Mouse (Mus musculus) T-cell, adult 2 months (primary cell): ENCODE measurements around the gene Tectb.
"Not testable (repeated sequence)": the region's sequence is repeated elsewhere in the genome, so short reads cannot be mapped to it uniquely, and the experiment has no call there.

Experiments
- DNase-seq: peaks from one replicate; pipeline ENCODE4 v3.0.0; 2022; ENCODE audit warnings: low spot score

The Tectb gene

DNA sequence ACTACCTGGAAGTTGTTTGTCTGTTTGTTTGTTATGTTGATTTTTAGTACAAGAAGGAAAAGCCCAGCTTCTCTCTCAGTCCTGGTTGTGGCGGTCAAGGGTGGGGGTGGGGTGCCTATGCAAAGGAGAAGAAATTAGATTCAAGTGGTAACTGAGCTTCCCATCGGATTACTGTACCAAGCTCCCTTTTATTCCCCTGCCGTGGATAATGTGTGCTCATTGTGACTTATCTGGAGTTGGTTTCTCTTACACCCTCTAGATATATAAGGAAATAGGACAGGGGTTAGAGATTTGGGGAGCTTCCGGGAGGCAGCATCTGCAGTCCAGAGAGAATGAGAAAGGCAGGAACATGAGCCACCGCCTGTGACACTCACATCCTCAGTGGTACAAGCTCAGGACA lies at the start of gene Tectb:
Tectb (plus strand) TSS at position 301 of the 400 bp plus-strand sequence.
- DNase-seq = no peak

DNA sequence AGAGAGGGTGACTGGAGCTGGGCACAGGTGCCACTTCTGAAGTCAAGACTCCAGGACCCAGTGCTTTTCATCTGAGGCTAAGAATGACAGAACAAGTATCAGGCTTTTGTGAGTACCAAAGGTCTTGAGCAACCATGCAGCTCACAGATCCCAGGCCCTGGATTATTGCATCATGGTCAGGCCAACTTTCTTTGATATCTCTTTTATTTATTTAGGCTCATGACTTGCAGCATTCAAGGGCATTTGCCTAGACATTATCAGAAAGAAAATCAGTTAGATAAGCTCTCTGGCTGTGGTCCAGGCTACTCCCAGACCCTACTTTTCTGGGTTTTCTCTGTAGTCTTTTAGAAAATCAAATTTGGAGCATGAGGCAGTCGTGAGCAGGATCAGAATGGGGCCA lies 48.8 kb upstream of the Tectb start:
- DNase-seq = no peak

DNA sequence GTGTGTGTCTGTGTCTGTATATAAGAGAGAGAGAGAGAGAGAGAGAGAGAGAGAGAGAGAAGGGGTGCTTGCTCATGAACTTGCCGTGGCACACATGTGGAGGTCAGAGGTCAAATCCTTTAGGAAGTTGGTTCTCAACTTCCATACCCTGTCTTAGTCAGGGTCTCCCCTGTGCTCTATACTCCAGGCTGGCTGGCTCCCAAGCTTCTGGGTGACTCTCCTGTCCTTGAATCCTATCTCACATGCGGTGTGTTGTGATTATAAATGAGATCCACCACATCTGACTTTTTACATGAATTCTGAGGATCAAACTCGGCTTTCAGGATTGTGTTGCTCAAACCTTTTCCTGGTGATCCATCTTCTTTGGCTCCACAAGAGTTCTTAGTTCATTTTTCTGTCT lies 48.1 kb upstream of the Tectb start:
- no peak for DNase-seq

DNA sequence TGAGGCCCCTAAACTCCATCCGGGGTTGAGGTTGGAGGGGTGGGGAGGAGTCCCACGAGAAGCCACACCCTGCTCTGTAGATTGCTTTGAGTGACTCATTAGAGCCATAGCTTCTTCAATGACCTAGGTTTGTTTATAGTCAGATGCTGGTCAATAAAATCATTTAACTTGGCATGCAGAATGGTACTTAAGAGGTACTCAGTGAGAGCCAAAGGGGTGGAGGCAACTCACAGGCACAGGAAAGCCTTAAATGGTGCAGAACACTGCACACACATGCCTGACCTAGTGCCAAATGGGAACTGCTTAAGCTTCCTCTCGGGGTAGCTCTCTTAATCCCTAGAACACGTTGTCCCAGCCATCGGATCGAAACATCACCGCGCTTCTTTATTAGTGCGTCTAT lies 46.0 kb upstream of the Tectb start:
- no peak for DNase-seq

DNA sequence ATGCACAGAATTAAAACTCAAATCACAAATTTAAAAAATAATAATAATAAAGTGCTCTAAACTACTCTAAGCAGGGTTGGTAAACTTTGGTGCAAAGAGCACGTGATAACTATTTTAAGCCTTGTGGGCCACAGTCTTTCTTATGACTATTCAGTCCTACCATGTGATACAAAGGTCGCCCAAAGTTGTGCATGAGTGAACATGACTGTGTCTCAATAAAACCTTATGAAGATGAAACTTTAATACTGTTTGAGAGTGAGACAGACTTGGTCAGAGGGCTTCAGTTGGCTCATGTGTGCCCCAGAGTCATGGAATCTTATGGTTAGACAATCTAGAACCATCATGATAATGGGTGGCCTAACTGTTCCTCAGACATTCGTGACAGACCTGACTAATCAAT lies 44.6 kb upstream of the Tectb start:
- no peak for DNase-seq

DNA sequence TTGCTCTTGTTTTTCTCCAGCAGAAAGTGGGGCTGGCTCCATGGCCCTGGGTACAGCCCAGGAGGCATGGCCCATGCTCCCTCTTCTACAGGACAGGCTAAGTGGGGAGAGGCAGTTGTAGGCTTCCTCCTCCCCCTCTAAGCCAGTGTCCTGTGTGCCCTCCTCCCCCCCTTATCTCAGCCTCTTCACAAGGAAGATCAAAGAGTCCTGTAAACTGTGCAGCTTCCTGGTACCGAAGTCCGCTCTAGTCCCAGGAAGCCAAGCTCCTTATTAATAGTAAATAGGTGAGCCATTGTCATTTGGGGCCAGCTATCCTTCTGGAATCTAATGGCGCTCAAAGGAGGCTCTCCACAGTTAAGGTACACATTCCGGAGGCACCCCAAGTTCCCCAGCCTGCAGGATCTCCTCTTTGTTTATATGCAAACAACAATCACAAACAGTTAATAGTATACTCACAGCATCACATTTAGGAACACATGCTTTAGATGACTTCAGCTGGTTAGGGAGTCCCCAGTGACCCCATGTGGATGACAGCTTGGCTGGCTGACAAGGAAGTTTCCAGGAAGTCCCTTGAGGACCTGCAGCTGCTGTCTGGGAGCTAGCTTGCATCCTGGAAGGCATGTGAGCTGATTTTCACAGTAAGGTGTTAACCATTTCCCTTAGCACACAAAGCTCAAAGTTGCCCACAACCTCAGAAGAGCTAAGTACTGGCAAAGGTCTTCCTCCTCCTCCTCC lies 43.7 kb upstream of the Tectb start:
- DNase-seq = no peak

DNA sequence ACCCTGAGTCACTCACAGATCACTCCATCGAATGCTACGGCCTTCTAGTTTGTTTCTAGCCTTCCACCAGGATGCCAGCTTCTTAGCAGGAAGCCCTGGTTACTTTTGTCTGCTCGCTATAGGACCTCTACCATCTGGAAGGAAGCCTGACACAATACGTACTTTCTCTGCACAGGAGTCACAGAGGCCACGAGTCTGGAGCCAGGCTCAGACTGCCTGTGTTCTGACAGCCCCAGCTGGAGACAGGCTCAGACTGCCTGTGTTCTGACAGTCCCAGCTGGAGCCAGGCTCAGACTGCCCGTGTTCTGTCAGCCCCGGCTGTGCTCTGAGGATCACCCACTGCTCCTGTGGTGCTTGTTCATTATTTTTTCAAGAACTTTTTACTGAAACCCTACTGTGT lies 42.6 kb upstream of the Tectb start:
- no peak for DNase-seq

DNA sequence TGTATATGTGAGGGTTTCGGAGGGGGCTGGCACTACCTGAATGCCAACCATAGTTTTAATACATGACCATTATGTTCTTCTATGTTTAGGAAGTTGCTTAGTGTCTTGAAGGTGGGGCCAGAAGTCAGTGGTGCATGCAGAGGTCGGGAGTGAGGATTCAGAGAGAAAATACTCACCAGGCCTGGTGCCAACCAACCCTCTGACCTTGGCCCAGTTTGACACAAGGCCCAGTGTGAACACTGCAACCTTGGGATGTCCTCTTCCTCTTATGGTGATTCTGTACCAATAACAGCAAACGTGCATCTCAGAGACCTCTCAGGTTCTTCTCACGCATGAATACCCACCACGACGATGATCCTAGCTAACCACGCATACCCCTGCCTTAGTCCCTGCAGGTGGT lies 42.0 kb upstream of the Tectb start:
- DNase-seq = no peak

DNA sequence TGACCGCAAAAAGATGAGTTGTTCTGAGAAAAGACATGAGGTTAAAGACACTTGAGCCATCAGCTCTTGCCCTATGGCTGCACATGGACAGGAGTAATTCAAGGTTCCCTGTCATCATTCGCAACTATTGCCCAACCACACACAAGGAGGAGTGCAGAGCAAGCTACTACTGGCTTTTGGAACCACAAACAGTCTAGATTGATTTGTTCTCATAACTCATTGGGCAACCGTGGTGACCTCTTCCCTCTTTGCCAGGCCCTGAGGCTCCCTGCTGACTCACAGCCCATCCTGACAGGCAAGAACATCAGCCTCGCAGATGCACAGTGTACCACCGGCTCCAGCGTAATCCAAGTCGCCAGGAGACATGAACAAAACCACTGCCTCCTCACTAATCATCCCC lies 41.2 kb upstream of the Tectb start:
- no peak for DNase-seq

DNA sequence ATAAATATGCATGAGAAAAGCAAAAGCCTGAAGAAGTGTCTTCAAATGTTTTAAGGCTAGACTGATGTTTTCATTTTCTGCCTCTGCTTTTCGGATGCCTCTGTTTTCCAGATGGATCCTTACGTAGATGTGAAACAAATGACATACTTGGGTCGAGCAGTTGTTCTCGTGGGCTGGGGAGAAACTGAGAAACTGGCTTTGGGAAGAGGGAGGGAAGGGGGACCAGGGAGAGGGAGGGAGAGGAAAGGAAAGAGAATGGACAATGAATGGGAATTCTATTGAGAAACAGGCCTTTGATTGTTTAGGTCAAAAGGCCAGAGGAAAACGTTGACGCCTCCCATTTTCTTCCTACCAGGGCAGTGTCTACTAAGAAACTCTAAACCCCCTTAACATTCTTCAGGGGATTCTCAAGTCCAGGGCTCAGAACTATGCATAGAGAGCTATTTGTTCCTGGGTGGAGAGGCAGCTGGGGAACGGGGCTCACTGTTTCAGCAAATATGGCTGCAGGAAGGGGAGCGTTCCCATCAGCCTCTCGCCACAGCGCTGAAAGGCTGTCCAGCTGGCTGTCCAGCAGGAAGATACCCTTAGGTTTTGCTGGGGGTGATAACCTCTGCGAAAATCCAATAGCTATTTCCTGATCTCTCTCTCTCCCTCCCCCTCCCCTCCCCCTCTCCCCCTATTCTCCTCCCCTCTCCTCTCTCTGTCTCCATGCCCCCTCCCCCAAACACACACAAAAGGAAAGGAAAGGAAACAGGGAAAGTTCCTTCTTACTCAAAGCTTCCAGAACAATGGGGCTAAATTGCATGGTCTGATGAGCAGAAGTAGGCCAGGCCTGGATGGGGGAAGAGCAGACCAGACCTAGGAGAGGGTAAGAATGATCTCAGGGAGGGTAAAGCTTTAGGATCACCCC lies 36.9 kb upstream of the Tectb start:
- no peak for DNase-seq

DNA sequence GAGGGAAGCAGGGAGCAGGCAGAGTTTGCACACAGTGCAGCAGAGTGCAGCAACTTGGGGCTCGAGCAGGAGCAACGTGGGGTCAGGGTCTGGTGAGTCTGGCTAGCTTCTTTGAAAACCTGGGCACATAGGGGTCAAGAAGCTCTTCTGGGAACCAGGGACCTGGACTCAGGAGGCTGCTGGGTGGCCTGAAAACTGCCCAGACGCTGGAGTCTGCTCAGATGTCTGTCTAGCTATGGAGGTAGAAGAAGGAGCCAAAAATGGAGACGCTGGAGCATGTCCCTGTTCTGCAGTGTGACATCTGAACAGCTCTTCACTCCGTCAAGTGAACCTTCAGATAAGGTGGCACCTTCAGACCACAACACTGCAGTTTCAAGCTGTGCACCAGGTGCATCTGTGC lies 35.8 kb upstream of the Tectb start:
- DNase-seq = no peak

DNA sequence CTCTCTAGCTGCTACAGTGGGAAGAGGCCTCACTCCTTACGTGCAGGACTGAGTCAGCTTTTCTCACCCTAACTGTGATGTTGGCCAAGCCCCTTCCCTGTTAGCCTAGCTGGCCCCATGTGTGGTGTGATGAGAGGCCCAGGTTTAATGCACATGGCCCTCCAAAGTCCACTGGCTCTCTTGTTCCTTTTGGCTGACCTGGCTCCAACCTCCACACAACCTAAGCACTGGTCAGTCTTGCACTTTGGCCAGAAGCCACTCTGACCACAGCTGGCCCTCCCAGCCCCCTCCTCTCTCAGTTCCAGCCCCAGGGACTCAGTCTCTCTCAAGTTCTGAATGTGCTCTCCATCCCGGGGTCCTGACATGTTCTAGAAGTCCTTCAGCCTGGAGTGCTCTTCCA lies 35.4 kb upstream of the Tectb start:
- DNase-seq = no peak

DNA sequence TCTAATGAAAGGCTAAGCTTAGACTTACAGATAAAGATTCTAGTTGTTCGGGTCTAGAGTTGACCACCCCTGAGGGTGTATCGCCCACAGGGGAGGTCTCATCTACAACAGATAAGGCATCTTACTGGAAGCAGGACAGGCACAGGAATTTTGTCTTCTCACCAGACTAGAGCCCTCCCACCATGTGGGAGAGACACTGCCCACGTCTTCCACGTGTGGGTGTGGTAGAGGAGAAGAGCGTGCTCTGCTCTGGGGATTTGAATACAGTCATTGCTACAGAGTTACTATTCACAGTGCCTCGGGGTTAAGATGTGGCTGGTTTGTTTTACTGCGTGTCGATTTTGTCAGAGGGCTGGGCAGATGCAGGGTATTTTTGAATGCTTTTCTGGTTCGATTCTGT lies 33.0 kb upstream of the Tectb start:
- no peak for DNase-seq

DNA sequence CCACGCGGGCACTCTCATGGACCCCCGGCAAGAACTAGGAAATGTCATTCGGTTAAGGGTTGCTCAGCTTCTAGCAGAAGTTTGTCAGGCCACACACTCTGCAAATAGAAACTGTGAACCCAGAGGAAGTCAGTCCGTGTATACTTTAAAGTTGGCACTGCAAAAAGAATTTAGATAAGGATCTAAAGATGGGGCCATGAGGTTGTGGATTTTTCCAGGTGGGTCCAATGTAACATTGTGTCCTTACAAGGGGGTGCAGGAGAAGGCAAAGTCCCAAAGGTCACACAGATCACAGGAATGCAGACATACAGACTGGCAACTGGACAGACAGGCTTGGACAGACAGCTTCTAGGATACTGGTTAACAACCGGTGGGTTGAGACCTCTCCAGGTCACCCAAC lies 32.4 kb upstream of the Tectb start:
- DNase-seq = no peak

DNA sequence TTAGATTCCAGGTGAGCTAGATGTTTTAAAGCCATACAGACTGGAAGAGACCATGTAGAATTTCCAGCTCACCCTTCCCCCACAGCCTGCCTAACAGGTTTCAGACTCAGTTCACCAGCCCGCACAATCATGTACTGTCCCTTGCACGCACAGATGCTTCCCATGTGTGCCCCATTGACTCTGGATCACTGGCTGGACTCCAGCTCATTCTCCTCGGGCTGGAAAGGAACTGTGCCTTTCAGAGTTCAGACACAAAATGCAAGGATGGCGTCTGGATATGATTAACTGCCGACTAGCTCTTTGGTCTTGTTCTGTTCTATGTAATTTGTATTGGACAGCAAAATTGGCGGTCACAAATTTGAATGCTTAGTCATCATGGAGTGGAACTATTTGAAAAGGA lies 30.9 kb upstream of the Tectb start:
- no peak for DNase-seq

DNA sequence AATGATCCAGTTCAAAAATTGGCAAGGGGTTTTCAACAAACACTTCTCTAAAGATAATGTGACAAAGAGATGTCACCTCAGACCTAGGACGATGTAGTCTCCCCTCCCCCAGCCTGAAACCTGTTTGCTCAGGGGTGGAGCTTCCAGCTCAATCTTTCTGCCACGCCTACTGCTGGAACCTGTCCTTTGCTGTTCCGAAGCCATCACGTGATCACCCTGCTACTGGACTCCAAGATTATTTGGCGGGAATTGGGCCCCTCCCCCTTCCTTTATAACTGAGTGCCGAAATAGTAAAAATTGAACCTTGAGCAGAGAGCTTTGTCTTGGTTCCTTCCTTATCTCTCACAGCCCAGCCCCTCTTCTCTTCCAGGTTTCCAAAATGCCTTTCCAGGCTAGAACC lies 28.3 kb upstream of the Tectb start:
- not testable (repeated sequence) for DNase-seq

DNA sequence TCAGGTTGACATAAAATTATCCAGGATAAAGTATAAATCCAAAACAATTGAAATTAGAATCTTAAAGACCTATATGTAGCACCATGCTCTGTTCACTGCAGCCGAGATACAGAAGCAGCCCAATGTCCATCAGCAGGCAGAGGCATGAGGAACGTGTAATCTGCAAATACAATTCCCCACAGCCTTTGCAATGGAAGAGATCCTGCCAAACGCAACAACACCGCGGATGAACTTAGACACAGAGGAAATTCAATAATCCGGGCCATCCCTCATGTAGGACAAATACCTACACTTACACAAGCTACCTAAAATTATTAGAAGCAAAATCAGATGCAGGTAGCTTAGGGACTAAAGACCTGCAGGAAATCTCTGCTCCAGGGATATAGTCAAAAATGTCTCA lies 27.6 kb upstream of the Tectb start:
- DNase-seq = no peak

DNA sequence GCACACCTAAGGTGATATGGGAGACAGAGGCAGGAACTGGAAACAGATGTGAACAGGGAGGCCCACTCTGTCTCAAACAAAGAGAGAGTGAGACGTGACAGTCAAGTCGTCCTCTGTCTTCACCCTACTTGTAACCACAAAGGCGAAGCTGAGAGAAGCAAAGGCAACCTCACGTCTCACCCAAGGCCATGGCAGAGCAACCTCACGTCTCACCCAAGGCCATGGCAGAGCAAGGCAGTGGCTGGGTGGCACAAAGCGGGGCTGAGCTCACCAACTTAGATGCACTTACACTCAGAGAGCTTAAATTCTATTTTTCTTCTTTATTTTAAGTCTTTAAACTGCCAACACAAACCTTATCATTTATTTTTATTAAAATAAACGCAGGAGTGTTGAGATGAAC lies 23.5 kb upstream of the Tectb start:
- DNase-seq = no peak

DNA sequence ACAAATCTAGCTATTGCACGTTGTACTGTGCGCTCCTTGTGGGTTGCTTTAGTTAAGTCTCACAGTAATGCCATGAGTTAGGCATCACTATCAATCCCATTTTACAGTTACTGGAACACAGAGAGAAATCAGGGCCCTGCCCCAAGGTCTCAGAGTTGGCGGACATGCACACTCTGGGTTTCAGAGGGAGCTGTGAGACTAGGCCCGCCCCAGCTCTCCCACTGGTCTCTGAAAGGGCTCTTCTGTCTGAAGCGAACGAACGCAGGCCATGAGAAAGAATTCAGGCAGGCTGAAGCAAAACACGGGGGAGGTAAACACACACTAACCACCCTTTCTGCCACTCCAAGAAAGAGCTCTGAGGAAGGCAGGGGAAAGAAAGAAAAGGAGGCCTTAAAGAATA lies 21.9 kb upstream of the Tectb start:
- no peak for DNase-seq

DNA sequence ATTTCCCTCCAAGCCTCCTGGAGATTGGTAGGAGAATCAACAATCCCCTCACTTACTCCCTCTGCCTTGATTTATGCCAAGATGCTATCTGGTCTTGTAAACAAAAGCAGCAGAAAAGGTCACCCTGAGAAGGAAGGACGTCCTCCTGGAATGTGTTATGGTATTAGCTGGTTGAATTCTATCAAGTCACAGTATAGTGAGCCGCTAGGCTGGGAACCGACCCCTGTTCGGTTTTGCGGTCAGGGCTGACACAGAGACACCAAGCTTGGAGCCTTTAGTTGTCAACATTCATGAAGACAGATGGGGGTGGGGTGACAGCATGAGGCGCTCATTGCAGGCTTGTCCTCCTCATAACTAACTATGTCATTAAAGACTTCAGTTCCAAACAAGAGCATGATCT lies 20.7 kb upstream of the Tectb start:
- DNase-seq = no peak

DNA sequence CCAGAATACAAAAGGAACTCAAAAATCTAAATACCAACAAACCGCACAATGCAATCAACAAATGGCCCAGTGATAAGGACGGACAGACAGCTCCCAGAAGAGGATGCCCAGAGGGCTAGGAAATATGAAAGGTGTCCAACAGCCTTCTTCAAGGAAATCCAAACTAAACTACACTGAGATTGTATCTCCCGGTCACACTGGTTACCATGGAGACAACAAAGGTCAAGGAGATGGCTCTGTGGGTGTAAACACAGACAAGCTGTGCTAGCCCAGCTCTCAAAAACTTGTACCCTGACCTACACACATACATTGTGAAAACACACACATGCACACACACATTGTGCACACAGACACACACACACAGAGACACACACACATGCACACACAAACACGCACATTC lies 18.3 kb upstream of the Tectb start:
- DNase-seq = no peak

DNA sequence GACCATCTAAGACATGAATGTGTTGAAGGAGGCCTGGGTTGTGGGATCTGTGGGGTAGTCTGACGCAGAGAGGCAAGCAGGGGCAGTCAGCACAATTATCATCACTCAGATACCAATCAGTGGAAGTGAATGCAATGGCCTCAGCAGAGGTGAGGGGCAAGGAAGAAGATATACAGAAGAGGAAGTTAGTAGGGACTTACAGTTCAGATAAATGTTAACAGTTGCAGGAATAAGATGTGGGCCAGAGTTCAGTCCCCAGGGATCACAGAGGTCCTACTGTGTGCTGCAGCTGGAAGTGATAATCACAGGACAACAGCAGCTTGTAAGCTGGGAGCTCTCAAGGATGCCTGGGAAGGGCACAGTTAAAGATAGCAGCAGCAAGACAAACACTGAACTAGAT lies 16.4 kb upstream of the Tectb start:
- DNase-seq = no peak

DNA sequence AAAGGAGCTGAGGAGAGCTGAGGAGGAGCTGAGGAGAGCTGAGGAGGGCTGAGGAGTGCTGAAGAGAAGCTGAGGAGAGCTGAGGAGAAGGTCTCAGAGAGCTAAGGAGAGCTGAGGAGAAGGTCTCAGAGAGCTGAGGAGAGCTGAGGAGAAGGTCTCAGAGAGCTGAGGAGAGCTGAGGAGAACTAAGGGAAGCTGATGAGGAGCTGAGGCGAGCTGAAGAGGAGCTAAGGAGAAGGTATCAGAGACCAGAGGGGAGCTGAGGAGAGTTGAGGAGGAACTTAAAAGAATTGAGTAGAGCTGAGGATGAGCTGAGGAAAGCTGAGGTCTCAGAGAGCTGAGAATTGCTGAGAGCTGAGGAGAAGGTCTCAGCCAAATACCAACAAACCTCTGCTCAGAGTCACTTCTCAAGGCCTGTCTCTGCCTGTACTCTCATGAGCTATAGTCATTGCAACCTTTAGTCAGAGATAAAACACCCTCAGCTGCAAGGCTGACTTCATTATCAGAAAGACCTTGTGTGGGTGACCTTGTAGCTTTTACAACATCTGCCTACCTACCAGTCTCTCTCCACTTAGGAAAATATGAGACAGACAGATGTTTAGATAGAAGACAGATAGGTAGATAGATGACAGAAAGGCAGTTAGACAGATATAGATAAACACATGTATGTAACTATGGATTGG lies 15.2 kb upstream of the Tectb start:
- no peak for DNase-seq
